Mouse (Mus musculus): ENCODE measurements around the gene Derl3. TPM values are rescaled to one million over a fixed set of nuclear protein-coding genes. Genes with fewer than 3 reads are reported as not detected.

Gene Derl3
- polyA plus RNA-seq, 1 experiment from 2014 or later = 1.7 TPM

DNA sequence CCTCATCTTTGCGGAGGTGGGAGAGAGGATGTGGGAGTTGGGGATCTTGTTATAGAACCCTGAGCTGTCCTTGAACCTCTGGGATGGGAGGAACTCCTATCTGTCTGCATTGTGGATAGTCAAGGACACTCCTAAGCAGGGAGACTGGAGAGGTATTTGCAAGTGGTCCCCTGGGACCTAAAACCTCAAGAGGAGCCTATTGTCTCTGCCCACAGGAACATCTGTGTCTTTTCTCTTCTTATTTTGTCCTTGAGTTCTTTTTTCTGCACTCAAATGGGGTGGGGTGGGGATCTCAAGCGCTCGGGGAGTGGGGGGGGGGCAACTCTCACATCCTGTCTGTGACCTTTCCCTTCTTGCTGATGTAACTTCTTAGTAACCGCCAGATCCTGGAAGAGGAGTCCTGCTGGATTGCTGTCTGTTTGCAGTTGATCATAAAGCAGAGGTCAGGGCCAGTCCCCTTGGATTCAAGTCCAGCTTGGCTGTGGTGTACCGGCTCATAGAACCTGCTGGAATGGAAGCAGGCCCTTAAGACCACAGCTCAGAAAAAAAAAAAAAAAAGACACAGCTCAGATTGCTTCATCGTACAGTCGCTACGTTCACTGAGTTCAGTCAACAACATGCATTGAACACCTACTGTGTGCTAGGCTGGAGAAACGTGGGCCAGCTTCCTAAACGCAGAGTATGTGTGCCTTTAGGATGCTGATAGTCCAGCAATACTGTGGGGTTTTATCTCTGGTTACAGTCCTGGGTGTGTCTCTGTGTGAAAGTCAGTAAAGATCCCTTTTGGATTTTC, 44.8 kb downstream of the Derl3 start:
- Histone ChIP-seq H3K27ac (replicated peaks in 1 of 2; ENCODE audit: control insufficient read depth in 1 of 2, insufficient read depth in 1 of 2, low read depth in 2 of 2, low read length in 2 of 2) (no peak overlapping the region), H3K4me1 (ENCODE audit: control insufficient read depth in 2 of 2, insufficient read depth in 2 of 2, low read length in 2 of 2) (peaks cover 4 to 12% of the 10 kb centered on the region in 2 experiments; a peak in 3 of 4 replicates), H3K4me2 (ENCODE audit: low read length) (peak overlapping the region; percentile 62), H3K4me3 (ENCODE audit: control insufficient read depth in 1 of 2, insufficient read depth in 1 of 2, low read depth in 1 of 2, low read length in 2 of 2) (peak overlapping the region in 1 of 2 experiments; percentile 72; a peak in 2 of 4 replicates), H3K9ac (ENCODE audit: low read length) (peak overlapping the region; percentile 92), H3K27me3 (ENCODE audit: control insufficient read depth, insufficient read depth, low read length) (no peaks in the 10 kb centered on the region), H3K9me3 (ENCODE audit: control insufficient read depth, low read length) (no peaks in the 10 kb centered on the region), H3K36me3 (ENCODE audit: control insufficient read depth, insufficient read depth, low read length) (peaks cover 12% of the 10 kb centered on the region; the same call in 1 of the 2 replicates)
- no peak for ATAC-seq (ENCODE audit: insufficient number of reproducible peaks, insufficient read depth, low FRiP score, low read depth)
- WGBS = 52% methylated on average over 10 of the region's 10 CpGs

DNA sequence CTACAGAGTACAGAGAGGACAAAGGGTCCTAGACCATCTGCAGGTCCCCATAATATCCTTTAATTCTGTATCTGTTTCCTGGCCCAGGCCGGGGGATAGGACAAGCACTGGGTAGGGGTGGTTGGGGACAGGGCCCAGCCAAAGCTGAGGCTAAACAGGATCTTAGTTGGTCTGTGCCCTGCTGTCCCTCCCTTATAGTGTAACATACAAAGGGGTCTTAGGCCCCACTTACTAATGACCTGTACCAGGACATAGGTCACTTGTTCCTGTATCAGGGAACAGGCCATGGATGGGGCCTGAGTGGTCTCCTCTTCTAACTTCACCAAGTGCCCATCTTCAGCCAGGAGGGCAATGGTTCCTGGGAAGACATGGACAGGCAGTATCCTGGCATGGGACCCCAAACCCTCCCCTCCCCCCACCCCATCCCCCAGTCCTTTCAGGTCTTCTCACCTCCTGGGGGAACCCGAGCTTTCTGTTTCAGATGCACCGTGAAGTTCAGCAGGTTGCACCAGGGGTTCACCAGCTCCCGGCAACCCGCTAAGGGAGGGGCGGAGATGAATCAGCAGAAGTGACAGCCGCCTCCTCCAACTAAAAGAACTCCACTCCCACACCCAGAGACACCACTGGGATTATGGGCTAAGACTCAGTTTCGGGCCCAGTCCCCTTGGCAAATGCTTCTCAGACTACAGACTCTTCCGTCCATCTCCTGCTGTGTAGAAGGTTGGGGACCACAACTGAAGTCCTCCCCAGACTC, 46.4 kb downstream of the Derl3 start:
- no peak overlapping the region for H3K4me2 ChIP-seq (ENCODE audit: low read length)
- peaks cover 12% of the 10 kb centered on the region; the same call in 1 of the 2 replicates for H3K36me3 ChIP-seq (ENCODE audit: control insufficient read depth, insufficient read depth, low read length)
- no peak overlapping the region for H3K27ac ChIP-seq (replicated peaks in 1 of 2; ENCODE audit: control insufficient read depth in 1 of 2, insufficient read depth in 1 of 2, low read depth in 2 of 2, low read length in 2 of 2)
- H3K4me1 ChIP-seq (ENCODE audit: control insufficient read depth in 2 of 2, insufficient read depth in 2 of 2, low read length in 2 of 2) = peaks cover 9% of the 10 kb centered on the region in 2 experiments; a peak in 3 of 4 replicates
- no peak for ATAC-seq (ENCODE audit: insufficient number of reproducible peaks, insufficient read depth, low FRiP score, low read depth)
- no peak overlapping the region for H3K4me3 ChIP-seq (ENCODE audit: control insufficient read depth in 1 of 2, insufficient read depth in 1 of 2, low read depth in 1 of 2, low read length in 2 of 2)
- no peaks in the 10 kb centered on the region for H3K9me3 ChIP-seq (ENCODE audit: control insufficient read depth, low read length)
- no peaks in the 10 kb centered on the region for H3K27me3 ChIP-seq (ENCODE audit: control insufficient read depth, insufficient read depth, low read length)
- no peak overlapping the region for H3K9ac ChIP-seq (ENCODE audit: low read length)
- WGBS = 53% methylated on average over 9 of the region's 9 CpGs

DNA sequence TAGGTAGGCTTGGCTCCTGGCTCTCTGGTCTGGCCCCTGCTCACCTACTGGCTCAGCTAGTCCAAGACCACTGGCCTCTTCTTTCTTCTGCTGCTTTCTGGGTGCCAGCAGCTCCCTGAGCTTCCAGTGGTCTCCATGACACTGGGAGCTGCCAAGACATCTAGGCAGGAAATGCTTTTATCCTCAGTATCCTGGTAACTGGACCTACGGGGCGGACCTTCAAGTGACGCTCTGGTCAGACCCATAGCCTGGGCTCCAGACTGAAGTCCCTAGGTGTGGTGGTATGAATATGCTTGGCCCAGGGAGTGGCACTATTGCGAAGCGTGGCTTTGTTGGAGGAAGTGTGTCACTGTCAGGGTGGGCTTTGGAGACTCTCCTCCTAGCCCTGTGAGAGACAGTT, 47.3 kb downstream of the Derl3 start, which contains the start of gene Gm867:
TSS of gene Gm867 (minus strand) at position 153 of the 400 bp plus-strand sequence.
- Histone ChIP-seq H3K9me3 (ENCODE audit: control insufficient read depth, low read length) (no peaks in the 10 kb centered on the region), H3K27me3 (ENCODE audit: control insufficient read depth, insufficient read depth, low read length) (no peaks in the 10 kb centered on the region), H3K9ac (ENCODE audit: low read length) (no peak within 1 kb of the TSS), H3K36me3 (ENCODE audit: control insufficient read depth, insufficient read depth, low read length) (peaks cover 12% of the 10 kb centered on the region; the same call in 1 of the 2 replicates), H3K4me2 (ENCODE audit: low read length) (no peak within 1 kb of the TSS), H3K27ac (replicated peaks in 1 of 2; ENCODE audit: control insufficient read depth in 1 of 2, insufficient read depth in 1 of 2, low read depth in 2 of 2, low read length in 2 of 2) (no peak within 1 kb of the TSS), H3K4me1 (ENCODE audit: control insufficient read depth in 2 of 2, insufficient read depth in 2 of 2, low read length in 2 of 2) (peaks cover 4 to 6% of the 10 kb centered on the region in 2 experiments; a peak in 2 of 4 replicates), H3K4me3 (ENCODE audit: control insufficient read depth in 1 of 2, insufficient read depth in 1 of 2, low read depth in 1 of 2, low read length in 2 of 2) (no peak within 1 kb of the TSS)
- ATAC-seq (ENCODE audit: insufficient number of reproducible peaks, insufficient read depth, low FRiP score, low read depth) = no peak
- WGBS = 77% methylated on average over 5 of the region's 5 CpGs

DNA sequence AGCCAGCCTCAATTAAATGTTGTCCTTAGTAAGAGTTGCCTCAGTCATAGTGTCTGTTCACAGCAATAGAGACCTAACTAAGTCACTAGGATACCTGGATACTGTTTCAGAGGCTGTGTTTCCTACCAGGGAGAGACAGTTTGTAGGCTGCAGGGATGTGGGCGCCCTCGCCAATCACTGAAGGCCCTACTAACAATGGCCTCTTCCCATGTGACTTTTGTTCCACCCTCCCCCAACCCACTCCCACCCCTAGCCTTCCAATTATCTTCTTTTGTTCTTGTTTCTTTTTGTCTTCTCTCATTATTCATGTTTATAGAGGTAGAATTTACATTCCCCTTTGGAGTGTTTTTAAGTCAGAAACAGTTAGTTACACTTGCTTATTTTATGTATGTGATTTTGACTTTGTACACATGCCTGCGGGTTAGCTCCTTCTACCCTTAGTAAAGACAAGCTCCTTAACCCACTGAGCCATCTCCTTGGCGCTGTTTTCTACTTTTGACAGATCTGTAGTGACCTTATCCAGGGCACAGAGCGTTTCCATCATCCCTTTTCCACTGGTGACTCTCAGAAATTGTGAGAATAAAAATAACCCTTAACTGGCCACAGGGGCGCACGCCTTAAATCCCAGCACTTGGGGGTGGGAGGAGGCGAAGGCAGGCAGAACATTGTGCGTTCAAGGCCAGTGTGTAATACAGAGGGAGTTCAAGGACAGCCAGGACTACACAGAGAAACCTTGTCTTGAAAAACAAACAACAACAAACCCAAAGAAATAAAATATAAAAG, 48.0 kb downstream of the Derl3 start:
- H3K36me3 ChIP-seq (ENCODE audit: control insufficient read depth, insufficient read depth, low read length) = peaks cover 12% of the 10 kb centered on the region; the same call in 1 of the 2 replicates
- 71% methylated on average over 9 of the region's 9 CpGs for WGBS

DNA sequence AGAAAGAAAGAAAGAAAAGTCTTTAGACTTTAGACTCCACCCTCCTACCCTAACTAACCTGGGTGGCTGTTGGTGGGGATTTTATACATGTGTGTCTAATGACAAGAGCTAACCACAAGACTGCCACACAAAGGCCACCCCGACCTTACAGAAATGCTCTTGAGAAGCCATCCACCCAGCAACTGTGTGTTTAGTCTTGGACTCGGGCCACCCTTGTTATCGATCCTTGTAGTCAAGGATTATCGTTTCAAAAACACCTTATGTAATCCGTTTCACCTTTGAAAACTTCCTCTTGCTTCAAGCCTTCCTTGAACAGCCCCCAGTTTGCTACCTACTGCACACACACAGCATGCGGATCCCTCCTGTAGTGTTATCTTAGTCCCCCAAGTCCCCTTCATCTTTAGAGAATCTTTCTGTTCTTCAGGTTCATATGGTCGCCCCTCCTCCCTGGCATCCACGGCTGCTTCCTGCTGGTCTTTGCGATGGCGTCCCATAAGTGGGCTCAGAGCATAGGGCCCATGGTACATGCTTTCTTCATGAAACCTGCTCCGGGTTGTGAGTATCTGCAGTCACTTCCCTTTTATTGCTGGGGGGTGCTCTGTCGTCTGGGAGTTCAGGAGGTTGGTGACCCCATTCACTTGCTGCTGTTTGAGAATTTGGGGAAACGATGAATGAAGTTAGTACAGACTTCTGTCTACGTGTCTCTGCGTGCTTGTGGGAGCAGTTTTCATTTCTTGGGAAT, 49.7 kb downstream of the Derl3 start, which contains the start of gene Vpreb3:
TSS of gene Vpreb3 (plus strand) at position 322 of the 742 bp plus-strand sequence.
- no peaks in the 10 kb centered on the region for H3K27me3 ChIP-seq (ENCODE audit: control insufficient read depth, insufficient read depth, low read length)
- H3K4me2 ChIP-seq (ENCODE audit: low read length) = no peak within 1 kb of the TSS
- H3K9me3 ChIP-seq (ENCODE audit: control insufficient read depth, low read length) = no peaks in the 10 kb centered on the region
- WGBS = 74% methylated on average over 15 of the region's 15 CpGs
- no peak within 1 kb of the TSS for H3K27ac ChIP-seq (replicated peaks in 1 of 2; ENCODE audit: control insufficient read depth in 1 of 2, insufficient read depth in 1 of 2, low read depth in 2 of 2, low read length in 2 of 2)
- H3K36me3 ChIP-seq (ENCODE audit: control insufficient read depth, insufficient read depth, low read length) = peaks cover 12% of the 10 kb centered on the region; the same call in 1 of the 2 replicates
- peaks cover 3 to 4% of the 10 kb centered on the region in 2 experiments; a peak in 2 of 4 replicates for H3K4me1 ChIP-seq (ENCODE audit: control insufficient read depth in 2 of 2, insufficient read depth in 2 of 2, low read length in 2 of 2)
- ATAC-seq (ENCODE audit: insufficient number of reproducible peaks, insufficient read depth, low FRiP score, low read depth) = no peak
- no peak within 1 kb of the TSS for H3K9ac ChIP-seq (ENCODE audit: low read length)
- H3K4me3 ChIP-seq (ENCODE audit: control insufficient read depth in 1 of 2, insufficient read depth in 1 of 2, low read depth in 1 of 2, low read length in 2 of 2) = no peak within 1 kb of the TSS

More for the DNA sequence above, 48.0 kb downstream of the Derl3 start:
- H3K9me3 ChIP-seq (ENCODE audit: control insufficient read depth, low read length) = no peaks in the 10 kb centered on the region
- no peak overlapping the region for H3K4me2 ChIP-seq (ENCODE audit: low read length)
- no peaks in the 10 kb centered on the region for H3K27me3 ChIP-seq (ENCODE audit: control insufficient read depth, insufficient read depth, low read length)
- peaks cover 4 to 5% of the 10 kb centered on the region in 2 experiments; a peak in 2 of 4 replicates for H3K4me1 ChIP-seq (ENCODE audit: control insufficient read depth in 2 of 2, insufficient read depth in 2 of 2, low read length in 2 of 2)
- no peak overlapping the region for H3K27ac ChIP-seq (replicated peaks in 1 of 2; ENCODE audit: control insufficient read depth in 1 of 2, insufficient read depth in 1 of 2, low read depth in 2 of 2, low read length in 2 of 2)
- no peak overlapping the region for H3K9ac ChIP-seq (ENCODE audit: low read length)
- H3K4me3 ChIP-seq (ENCODE audit: control insufficient read depth in 1 of 2, insufficient read depth in 1 of 2, low read depth in 1 of 2, low read length in 2 of 2) = no peak overlapping the region
- ATAC-seq (ENCODE audit: insufficient number of reproducible peaks, insufficient read depth, low FRiP score, low read depth) = no peak

DNA sequence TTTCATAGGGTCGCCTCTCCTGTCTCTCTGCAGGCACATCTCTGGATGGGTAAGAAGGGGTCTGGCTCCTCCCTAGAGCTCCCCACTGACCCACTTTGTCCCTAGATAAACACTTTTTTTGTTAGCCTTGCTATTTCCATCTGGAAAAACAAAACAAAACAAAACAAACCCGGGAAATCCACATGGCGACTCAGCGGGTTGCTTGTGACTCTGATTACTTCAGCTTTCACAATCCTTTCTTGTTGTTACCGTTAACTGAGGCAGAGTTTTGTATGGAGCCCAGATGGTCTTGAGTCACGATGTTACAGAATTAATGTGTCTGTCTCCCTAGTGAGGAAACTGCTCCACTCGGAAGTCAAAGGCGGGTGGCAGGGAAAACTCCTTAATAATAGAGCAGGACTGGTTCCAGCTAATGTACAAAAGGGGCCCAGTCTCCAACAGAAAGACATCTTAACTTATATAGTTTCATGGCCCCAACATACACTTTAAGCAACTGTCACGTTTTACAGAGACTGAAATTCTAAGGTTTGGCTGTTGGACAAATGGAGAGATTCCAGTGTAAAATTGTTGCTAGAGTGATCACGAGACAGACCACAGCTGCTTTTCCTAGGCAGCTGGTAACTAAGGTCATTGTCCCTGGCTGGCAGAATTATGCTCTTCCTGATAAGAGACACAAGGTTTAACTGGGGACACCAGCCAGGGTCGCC, 51.0 kb downstream of the Derl3 start:
- WGBS = 32% methylated on average over 11 of the region's 11 CpGs
- H3K36me3 ChIP-seq (ENCODE audit: control insufficient read depth, insufficient read depth, low read length) = peaks cover 7% of the 10 kb centered on the region; the same call in 1 of the 2 replicates
- no peak overlapping the region for H3K9ac ChIP-seq (ENCODE audit: low read length)
- H3K9me3 ChIP-seq (ENCODE audit: control insufficient read depth, low read length) = no peaks in the 10 kb centered on the region
- ATAC-seq (ENCODE audit: insufficient number of reproducible peaks, insufficient read depth, low FRiP score, low read depth) = no peak
- H3K4me2 ChIP-seq (ENCODE audit: low read length) = no peak overlapping the region
- H3K4me3 ChIP-seq (ENCODE audit: control insufficient read depth in 1 of 2, insufficient read depth in 1 of 2, low read depth in 1 of 2, low read length in 2 of 2) = no peak overlapping the region
- H3K27ac ChIP-seq (replicated peaks in 1 of 2; ENCODE audit: control insufficient read depth in 1 of 2, insufficient read depth in 1 of 2, low read depth in 2 of 2, low read length in 2 of 2) = no peak overlapping the region
- H3K27me3 ChIP-seq (ENCODE audit: control insufficient read depth, insufficient read depth, low read length) = no peaks in the 10 kb centered on the region; the same call in 1 of the 2 replicates
- peaks cover 0 to 4% of the 10 kb centered on the region in 2 experiments; a peak in 2 of 4 replicates for H3K4me1 ChIP-seq (ENCODE audit: control insufficient read depth in 2 of 2, insufficient read depth in 2 of 2, low read length in 2 of 2)
